Mouse (Mus musculus): ENCODE results near the gene Ifi211.
"Not testable (repeated sequence)": the region's sequence is repeated elsewhere in the genome, so short reads cannot be mapped to it uniquely, and the experiment has no call there.

DNA sequence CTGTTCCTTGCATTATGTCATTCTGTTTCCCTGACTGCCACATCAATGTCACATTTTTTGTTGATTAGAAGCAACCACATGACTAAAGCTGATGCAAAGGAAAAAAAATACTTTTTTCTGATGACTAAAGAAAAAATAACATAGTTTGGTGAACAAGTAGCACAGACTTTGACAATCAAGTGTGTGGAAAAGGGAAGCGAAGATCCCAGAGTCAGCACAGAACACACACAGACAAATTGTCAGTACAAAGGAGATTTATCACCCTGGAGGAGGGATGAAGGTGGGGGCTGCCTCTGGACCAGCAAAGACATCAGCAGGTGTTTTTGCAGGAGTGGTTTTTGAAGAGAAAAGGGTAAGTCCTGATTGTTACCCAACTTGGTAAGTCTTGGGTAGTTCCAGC lies 48.6 kb upstream of the Ifi211 start:
- not testable (repeated sequence) for TF ChIP-seq ZNF384 (IDR thresholded peaks at IDR 0.05; ENCODE audit: low read depth, low read length); CHD2 (IDR thresholded peaks at IDR 0.05; ENCODE audit: low read depth, low read length); ZC3H11A (IDR thresholded peaks at IDR 0.05; ENCODE audit: borderline replicate concordance, low read depth, low read length)
